1 mouse cellular context compared by ENCODE assay signal in genomic region chr10:117984784-117985602, GRCm38 (mm10).
TF ChIP-seq lines count a peak whose summit lies in the region.

No protein-coding gene starts in this region.

TF ChIP-seq in CH12.LX, 34 proteins besides CTCF, POLR2A, EP300 and RAD21 (continued from another document):
- no peak for TF ChIP-seq MYC (IDR thresholded peaks at IDR 0.05; ENCODE audit: low read depth, low read length)
- no peak for TF ChIP-seq KAT2A (IDR thresholded peaks at IDR 0.05; ENCODE audit: insufficient replicate concordance, low read length)
- no peak for TF ChIP-seq PAX5 (IDR thresholded peaks at IDR 0.05; ENCODE audit: low read length)
- TF ChIP-seq GABPA (IDR thresholded peaks at IDR 0.05; ENCODE audit: insufficient replicate concordance, low read depth, low read length) = no peak
- 0 out of 2 replicates have a peak, but pooled peaks have one; percentile 9 for TF ChIP-seq TCF12 (IDR thresholded peaks at IDR 0.05; ENCODE audit: low read depth, low read length)
- 0 out of 2 replicates have a peak, but pooled peaks have one; percentile 22 for TF ChIP-seq NRF1 (IDR thresholded peaks at IDR 0.05; ENCODE audit: low read depth, low read length)
- TF ChIP-seq MAX (IDR thresholded peaks at IDR 0.05; ENCODE audit: low read length) = no peak
- no peak for TF ChIP-seq ZKSCAN1 (IDR thresholded peaks at IDR 0.05; ENCODE audit: borderline replicate concordance, low read depth, low read length)
- TF ChIP-seq ZNF384 (IDR thresholded peaks at IDR 0.05; ENCODE audit: low read depth, low read length) = no peak
- no peak for TF ChIP-seq CHD2 (IDR thresholded peaks at IDR 0.05; ENCODE audit: low read length)
- TF ChIP-seq MAZ (IDR thresholded peaks at IDR 0.05; ENCODE audit: low read depth, low read length) = no peak
